In genomic region chr1:180365983-180366811, GRCm38 (mm10) we compare ENCODE assay signal across 8 mouse cellular contexts. TPM values are rescaled to one million over a fixed set of nuclear protein-coding genes. Genes with fewer than 3 reads are reported as not detected.
DNase-seq lines count a peak whose midpoint lies in the region; ATAC-seq and TF ChIP-seq lines count a peak whose summit lies in the region.

No protein-coding gene starts in this region.

- H3K9ac ChIP-seq in forebrain, embryonic 11.5 days (ENCODE audit: low read length), result no peak overlapping the region
- no peak overlapping the region for H3K9ac ChIP-seq in liver, postnatal 0 days (replicated peaks)

- H3K27ac ChIP-seq in forebrain, embryonic 11.5 days (ENCODE audit: low read depth, low read length), result no peak overlapping the region
- peak overlapping the region; percentile 19; the same call in 1 of the 2 replicates for H3K27ac ChIP-seq in liver, postnatal 0 days (ENCODE audit: low read depth)

- WGBS in forebrain, embryonic 11.5 days, result 82% methylated on average over 18 of the region's 18 CpGs
- WGBS in liver, postnatal 0 days (ENCODE audit: insufficient replicate concordance), result 58% methylated on average over 18 of the region's 18 CpGs

- TF ChIP-seq EP300 in liver, postnatal 0 days (IDR thresholded peaks at IDR 0.05; ENCODE audit: low read depth), result no peak

- peak overlapping the region; percentile 76; the same call in 1 of the 2 replicates for H3K4me2 ChIP-seq in forebrain, embryonic 11.5 days (ENCODE audit: low read depth, low read length, severe bottlenecking)
- H3K4me2 ChIP-seq in liver, postnatal 0 days (ENCODE audit: low read depth, low read length), result peak overlapping the region; percentile 8; the same call in 1 of the 2 replicates

- no peak for ATAC-seq in forebrain, embryonic 11.5 days (replicated peaks; ENCODE audit: low FRiP score)
- ATAC-seq in liver, postnatal 0 days, result no peak

- no peak for TF ChIP-seq CTCF in liver, postnatal 0 days (IDR thresholded peaks at IDR 0.05; ENCODE audit: low read depth)

- H3K36me3 ChIP-seq in forebrain, embryonic 11.5 days (ENCODE audit: control insufficient read depth, insufficient read depth, low read length), result no peaks in the 10 kb centered on the region
- H3K36me3 ChIP-seq in liver, postnatal 0 days (replicated peaks; ENCODE audit: insufficient read depth, low read length), result no peaks in the 10 kb centered on the region

- H3K9me3 ChIP-seq in forebrain, embryonic 11.5 days (ENCODE audit: control insufficient read depth, low read length), result no peaks in the 10 kb centered on the region
- no peaks in the 10 kb centered on the region for H3K9me3 ChIP-seq in liver, postnatal 0 days (ENCODE audit: low read length)

- no peak overlapping the region for H3K4me3 ChIP-seq in forebrain, embryonic 11.5 days (ENCODE audit: low read depth, low read length)
- H3K4me3 ChIP-seq in liver, postnatal 0 days (ENCODE audit: low read depth, low read length), result no peak overlapping the region

- peaks cover 6% of the 10 kb centered on the region; the same call in 1 of the 2 replicates for H3K4me1 ChIP-seq in forebrain, embryonic 11.5 days (replicated peaks; ENCODE audit: control insufficient read depth, insufficient read depth, low read length)
- H3K4me1 ChIP-seq in liver, postnatal 0 days (ENCODE audit: insufficient read depth), result peaks cover 36% of the 10 kb centered on the region

- intact Hi-C loops in gastrocnemius, postnatal 14 days (cut with DNase I; ENCODE audit: low total_unique reads), result no loop called here

- no peaks in the 10 kb centered on the region for H3K27me3 ChIP-seq in forebrain, embryonic 11.5 days (ENCODE audit: control insufficient read depth, insufficient read depth, low read length)
- H3K27me3 ChIP-seq in liver, postnatal 0 days (ENCODE audit: insufficient read depth, low read length), result no peaks in the 10 kb centered on the region

- peak; percentile 33 for DNase-seq in gastrocnemius, postnatal 10 days
- DNase-seq in gastrocnemius, postnatal 14 days, result no peak
- DNase-seq in CD4-positive helper T cell, adult 2 months (ENCODE audit: low read depth, low spot score), result peak; percentile 85
- DNase-seq in forebrain, embryonic 11.5 days (ENCODE audit: low spot score), result no peak
- DNase-seq in liver, postnatal 0 days, result no peak
- peak; percentile 60 to 79 for DNase-seq in thymus, adult 18-20 months
- DNase-seq in ovary, adult 18-20 months (ENCODE audit: low spot score), result no peak
- DNase-seq in embryo, embryonic 10.5 days (ENCODE audit: low spot score), result no peak

RNA-seq across cellular contexts. Expression of gene Itpkb, which starts 35.9 kb away (rescaled TPM):
- 10 to 100 TPM; 30.1 to 38.7 TPM for total RNA-seq in gastrocnemius, postnatal 10 days (2021)
- 10 to 100 TPM; 27.6 to 28.6 TPM for total RNA-seq in gastrocnemius, postnatal 14 days (2021)
- polyA plus RNA-seq in forebrain, embryonic 11.5 days (2014; fragmentation: Nextera tagmentation; extraction: Ambion mirVana), result 3.0 and 3.2 TPM in 2 replicates
- polyA plus RNA-seq in liver, postnatal 0 days (2015; fragmentation: Nextera tagmentation; extraction: Ambion mirVana), result 1.3 and 1.4 TPM in 2 replicates

Comparison
In these comparisons a context has a peak if more than half of its experiments do, and no peak if none do; other contexts are left out.
1. DNase-seq: peak in gastrocnemius, postnatal 10 days (single experiment), CD4-positive helper T cell, adult 2 months (single experiment) and thymus, adult 18-20 months (2 of 2); none in gastrocnemius, postnatal 14 days (single experiment), forebrain, embryonic 11.5 days (single experiment), liver, postnatal 0 days (single experiment), ovary, adult 18-20 months (single experiment) and embryo, embryonic 10.5 days (single experiment).